Mouse (Mus musculus) embryo, embryonic 11.5 days (tissue): ENCODE data around the gene Gpx2.
"Not testable (repeated sequence)": the region's sequence is repeated elsewhere in the genome, so short reads cannot be mapped to it uniquely, and the experiment has no call there.

Experiments used
- DNase-seq: peaks from one replicate; pipeline ENCODE4 v3.0.0-alpha.2; 2012; ENCODE audit warnings: low read depth, low spot score

Gene Gpx2

DNA sequence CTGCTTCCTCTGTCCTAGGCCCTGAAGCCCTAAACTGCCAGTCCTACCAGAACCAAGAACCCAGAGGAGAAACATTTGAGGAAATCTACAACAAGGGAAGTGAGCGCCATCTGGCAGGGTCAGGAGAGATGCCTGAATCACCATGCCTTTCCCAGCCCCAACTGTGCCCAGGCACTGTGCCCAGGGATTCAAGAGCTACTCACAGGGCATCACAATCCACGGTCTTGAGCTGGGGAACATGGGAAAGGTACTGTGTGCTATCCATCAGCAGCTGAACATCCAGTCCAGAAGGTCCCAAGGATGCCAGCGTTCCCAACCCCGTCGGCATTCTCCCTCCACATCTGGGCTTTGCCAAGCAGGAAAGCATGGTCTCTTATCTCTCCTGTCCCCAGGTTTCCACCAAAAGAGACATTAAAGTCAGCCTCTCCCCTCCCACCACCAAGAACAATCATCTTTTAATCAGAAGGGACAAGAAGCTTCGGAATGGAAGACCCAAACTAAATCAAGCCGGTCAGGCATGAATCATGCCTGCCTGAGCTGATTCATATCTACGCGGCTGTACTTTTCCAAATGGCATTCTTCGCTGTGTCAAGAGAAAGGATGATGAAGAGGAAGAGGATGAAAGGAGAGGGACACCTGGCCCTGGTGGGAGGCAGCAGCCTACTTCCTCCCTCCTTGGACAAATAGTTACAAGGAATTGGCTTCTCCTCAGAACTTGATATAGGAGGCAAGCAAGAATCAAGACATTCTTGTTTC lies 9.9 kb upstream of the Gpx2 start:
- no peak for DNase-seq

- peak; percentile 32 for DNase-seq
Observed at GRCm38 (mm10) chr12:76803700-76804252, 8.4 kb upstream of the Gpx2 start.

DNA sequence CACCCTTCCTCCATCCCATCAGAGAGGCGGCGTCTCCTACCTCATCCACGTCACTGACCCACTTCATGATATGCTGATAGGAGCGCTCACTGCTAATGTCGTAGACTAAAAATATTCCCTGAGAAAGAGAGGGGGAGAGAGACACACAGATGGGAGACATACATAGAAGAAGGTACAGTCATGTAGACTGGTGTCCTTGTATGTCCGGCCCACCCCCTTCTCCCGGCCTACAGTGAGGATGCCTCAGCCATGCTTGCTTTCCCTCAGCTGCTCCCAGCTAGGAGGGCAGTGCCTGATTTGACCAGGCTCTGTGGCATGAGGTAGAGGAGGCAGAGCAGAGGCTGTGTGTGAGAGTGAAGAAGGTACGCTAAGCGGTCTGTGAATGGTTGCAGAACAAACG lies 7.7 kb upstream of the Gpx2 start:
- no peak for DNase-seq

GRCm38 (mm10) chr12:76798008-76798720 lies 2.8 kb upstream of the Gpx2 start:
- DNase-seq, result no peak

GRCm38 (mm10) chr12:76796938-76797539 lies 1.7 kb upstream of the Gpx2 start:
- DNase-seq, result no peak

DNA sequence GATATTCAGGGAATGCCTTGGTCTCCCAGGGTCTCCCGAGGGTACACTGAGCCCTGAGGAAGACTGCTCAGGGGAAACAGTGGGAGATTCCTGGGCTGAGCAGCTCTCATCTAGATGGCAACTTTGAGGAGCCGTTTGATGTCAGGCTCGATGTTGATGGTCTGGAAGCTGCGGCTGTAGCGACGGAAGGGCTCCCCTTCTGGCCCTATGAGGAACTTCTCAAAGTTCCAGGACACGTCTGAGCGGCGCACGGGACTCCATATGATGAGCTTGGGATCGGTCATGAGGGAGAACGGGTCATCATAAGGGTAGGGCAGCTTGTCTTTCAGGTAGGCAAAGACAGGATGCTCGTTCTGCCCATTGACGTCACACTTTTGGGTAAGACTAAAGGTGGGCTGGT lies 2.8 kb downstream of the Gpx2 start:
- not testable (repeated sequence) for DNase-seq

DNA sequence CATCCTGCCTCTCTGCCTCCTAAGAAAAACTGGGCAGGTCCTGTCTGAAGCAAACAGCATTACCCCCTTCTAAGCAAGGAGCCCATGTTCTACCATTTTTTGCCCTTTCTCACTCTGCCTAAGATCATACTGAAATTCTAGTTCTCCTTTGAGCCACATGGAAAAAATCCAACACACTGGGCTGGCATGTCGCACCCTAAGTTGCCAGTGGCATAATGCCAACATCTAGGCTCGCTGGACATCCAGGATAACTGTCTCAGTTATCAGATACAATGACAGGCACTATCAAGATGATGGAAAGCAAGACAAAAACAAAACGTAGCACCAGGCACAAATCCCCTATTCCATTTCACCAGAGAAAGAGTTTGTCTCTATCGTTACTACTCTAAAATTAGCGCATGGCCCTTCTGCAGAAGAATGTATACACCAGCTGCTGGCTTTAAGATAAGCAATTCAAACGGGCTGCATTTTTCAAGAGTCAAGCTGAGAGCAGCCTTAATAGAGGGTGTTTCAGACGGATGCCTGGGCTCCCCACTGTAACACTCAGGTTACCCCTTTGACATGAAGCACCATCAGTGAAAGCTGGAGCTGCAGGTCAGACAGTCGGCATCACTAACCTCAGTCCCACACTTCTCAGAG lies 4.8 kb downstream of the Gpx2 start:
- no peak for DNase-seq

DNA sequence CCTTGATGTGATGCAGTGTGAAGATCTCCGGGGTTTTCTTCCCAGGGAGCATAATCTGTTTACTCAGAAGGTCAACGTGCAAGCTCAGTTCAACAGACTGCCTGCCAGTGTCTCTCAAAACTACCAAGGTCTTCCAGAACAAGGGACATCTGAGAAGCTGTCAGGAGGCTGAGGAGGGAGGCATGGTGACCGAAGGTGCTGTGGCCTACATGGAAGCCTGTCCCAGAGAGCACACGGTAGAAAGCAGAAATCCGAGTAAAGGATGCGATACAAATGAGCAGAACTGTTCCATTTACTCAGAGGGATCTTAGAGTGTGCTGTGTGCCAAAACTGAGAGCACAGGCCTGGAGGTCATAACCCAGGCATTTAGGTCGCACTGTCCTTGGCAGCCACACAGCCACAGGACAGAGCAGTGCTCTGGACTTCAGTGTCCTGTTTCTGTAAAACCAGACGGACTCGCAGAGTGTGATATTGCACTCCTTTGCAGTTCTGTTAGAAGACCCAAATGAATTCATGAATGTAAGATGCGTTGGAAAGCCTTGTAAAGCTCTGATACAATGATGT lies 11.2 kb downstream of the Gpx2 start:
- DNase-seq, result no peak

DNA sequence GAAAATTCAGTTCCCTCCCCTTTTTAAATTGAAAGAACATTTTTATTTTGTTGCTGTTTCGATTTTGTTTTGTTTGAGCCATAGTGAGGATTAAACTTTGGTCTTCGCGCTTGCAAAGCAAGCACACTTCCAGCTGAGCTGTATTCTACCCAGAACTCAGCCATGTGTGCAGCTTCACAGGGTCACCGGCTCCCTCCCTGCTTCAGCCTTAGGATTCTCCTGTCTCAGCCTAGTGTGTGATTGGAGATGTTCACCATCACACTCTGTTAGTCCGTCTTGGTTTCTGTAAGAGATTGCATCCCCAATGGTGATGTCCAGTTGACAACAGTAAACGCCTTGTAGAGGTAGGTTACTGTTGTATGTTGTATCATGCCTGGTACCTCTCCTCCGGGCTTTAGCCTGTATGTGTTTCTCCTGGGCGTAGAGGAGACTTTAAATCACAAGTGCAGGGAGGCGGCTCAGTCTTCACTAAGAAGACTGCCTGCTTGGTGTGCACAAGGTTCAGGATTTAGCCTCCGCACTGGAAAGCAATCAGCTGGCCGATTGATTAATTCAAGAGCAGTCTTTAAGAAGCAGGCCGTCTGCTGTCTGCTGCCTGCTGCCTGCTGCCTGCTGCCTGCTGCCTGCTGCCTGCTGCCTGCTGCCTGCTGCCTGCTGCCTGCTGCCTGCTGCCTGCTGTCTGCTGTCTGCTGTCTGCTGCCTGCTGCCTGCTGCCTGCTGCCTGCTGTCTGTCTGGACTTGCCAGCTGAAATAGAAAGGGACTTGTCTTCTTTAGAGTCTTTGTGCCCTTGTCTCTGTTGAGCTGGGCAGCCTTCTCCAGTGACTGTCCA lies 14.5 kb downstream of the Gpx2 start:
- DNase-seq, result no peak

GRCm38 (mm10) chr12:76779951-76780350 lies 15.4 kb downstream of the Gpx2 start:
- DNase-seq, result no peak

- no peak for DNase-seq
Observed at GRCm38 (mm10) chr12:76778305-76779083, 16.9 kb downstream of the Gpx2 start.

DNA sequence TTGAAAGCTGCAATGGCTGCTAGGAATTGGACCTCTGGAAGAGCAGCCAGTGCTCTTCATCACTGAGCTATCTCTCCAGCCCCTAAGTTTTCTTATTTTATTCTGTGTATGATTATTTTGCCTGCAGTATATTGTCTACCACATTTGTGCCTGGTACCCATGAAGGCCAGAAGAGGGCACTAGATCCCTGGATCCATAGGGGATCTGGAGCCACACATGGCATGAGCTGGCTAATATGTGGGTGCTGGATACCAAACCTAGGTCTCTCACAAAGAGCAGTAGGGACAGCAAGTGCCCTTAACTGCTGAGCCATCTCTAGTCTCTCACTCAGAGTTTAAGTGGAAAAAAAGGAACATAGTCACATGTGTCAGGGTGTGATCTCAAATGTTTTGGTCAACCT lies 17.5 kb downstream of the Gpx2 start:
- DNase-seq, result no peak

GRCm38 (mm10) chr12:76776898-76777297 lies 18.5 kb downstream of the Gpx2 start:
- DNase-seq, result no peak

GRCm38 (mm10) chr12:76775132-76775531 lies 20.2 kb downstream of the Gpx2 start:
- no peak for DNase-seq

GRCm38 (mm10) chr12:76774652-76775051 lies 20.7 kb downstream of the Gpx2 start:
- no peak for DNase-seq

GRCm38 (mm10) chr12:76771540-76771939 lies 23.8 kb downstream of the Gpx2 start:
- no peak for DNase-seq

DNA sequence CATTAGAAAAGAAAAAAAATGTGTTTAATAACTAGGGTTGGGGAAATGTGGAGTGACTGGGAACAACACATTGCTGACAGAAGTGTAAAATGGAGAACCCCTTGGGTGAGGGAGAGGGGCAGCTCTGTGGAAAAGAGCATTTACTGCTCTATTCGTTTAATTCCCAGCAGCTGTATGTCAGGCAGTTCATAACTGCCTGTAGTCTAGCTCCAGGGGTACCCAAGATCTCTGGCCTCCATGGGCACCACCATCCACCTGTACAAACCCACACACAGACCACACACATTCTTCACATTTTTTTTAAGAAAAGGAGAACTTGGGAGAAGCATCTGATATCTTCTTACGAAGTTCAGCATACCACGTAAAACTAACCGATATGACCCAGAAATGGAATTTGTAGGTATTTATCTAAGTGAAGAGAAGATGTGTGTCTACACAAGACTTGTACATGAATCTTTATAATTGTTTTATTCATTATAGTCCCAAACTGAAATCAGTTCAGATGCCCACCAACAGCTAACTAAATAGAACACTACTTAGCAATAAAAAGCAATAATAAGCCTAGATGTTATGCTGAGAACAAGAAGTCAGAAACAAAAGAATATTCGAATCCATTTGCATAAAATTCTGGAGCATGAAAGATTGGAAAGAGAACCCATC lies 24.4 kb downstream of the Gpx2 start:
- DNase-seq, result no peak

DNA sequence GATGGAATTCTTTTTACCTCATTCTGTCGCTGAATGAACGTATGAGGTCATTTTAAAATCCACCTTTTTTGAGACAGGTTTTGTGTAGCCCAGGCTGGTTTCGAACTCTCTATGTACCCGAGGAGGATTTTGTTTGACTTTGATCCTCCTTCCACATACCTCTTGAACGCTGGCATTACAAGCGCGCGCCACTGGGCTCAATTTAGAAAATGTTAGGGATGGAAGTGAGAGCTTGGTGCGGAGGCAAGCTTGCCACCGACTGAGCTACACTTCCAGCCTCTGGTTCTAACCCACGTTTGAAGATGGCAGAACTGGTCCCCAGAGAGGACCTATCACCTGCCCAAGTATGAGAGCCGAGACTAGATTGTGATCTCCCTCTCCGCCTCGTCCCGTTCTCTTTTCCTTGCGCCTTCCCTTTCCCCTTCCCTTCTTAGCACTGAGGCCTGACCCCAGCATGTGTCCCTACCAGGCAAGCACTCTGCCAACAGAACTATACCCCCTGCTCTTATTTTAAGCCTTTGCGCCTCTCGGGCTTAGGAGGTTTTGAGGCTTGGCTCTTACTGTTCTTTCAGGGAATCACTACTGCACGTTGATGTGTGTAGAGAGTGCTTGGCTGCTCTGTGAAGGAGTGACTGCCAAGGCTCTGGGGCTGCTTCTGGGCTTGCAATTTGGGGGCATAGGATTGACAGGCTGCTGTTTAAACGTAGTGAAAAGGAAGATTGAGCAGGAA lies 29.3 kb downstream of the Gpx2 start:
- no peak for DNase-seq

DNA sequence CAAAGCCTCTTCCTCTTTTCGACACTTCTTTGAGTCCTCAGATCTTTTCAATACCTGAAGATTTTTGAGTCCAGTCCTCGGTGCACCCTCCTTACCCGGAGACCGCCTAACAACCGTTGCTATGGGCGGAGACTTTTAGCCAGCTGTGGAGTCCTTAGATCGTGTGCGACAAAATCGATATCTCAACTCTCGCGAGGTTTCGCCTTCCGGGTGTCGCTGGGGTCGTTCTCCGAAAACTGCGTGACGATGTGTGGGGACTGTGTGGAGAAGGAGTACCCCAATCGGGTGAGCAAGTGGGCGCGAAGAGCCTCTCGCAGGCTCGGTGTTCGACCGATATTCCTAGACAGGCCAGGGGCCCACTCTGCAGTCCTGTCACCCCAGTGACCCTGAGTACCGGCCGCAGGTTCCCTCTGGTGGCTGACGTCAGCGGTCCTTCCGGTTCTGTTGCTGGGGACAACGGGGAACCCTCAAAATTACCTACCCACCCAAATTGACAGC lies 30.0 kb downstream of the Gpx2 start, which contains the start of the genes Churc1 and Fntb:
Gene Churc1 (plus strand): TSS at position 185 of the 498 bp plus-strand sequence.
Gene Fntb (plus strand): TSS at position 236 of the 498 bp plus-strand sequence.
- DNase-seq, result peak; percentile 93
